Mouse (Mus musculus) megakaryocyte, embryonic 14.5 days (primary cell): Measurements from ENCODE around the gene Gm28269.

Experiments
- FLI1 ChIP-seq: IDR thresholded peaks from 2 replicates; pipeline ENCODE4 v1.6.1; 2012; ENCODE audit warnings: low read length, inconsistent platforms, mixed read lengths
- GATA1 ChIP-seq: IDR thresholded peaks from 3 replicates; pipeline ENCODE4 v1.6.1; 2012; ENCODE audit warnings: mixed read lengths, low read length, inconsistent platforms, borderline replicate concordance

DNA sequence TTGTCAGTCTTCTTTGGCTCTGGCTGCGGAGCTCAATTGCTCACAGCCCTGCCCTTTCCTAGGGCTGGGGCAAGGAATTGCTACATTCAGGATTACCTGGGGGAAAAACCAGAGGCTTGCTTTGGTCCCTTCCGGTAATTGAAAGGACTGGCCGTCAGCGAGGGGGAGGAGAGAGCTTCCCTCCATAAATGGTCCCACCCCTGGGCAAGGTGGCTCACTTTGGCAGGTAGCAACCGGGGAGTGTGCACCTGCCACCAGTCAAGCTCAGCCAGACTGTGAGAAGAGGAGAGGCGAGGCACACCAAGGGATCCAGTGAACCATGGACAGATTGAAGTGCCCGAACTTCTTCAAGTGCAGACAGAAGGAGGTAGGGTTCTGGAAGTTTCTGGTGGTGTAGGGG is 30.1 kb downstream of the Gm28269 start, which contains the start of gene Slc6a14:
- TF ChIP-seq GATA1 (no peak), FLI1 (no peak)
